Mouse (Mus musculus) erythroblast, embryonic 14.5 days (primary cell): ENCODE results near the gene Ednrb.

Experiments used
- GATA1 ChIP-seq: IDR thresholded peaks from 2 replicates; pipeline ENCODE4 v1.6.1; 2012; ENCODE audit warnings: low read length, inconsistent platforms, mixed read lengths
- TAL1 ChIP-seq: IDR thresholded peaks from 3 replicates; pipeline ENCODE4 v1.6.1; 2012; ENCODE audit warnings: low read length, inconsistent platforms, mixed read lengths

GRCm38 (mm10) chr14:103844011-103844549 is at the start of gene Ednrb:
- TF ChIP-seq GATA1 (no peak), TAL1 (no peak)
